Mouse (Mus musculus) layer of hippocampus, adult 2 months (tissue): ENCODE data around the gene Casz1. TPM values are rescaled to one million over a fixed set of nuclear protein-coding genes. Genes with fewer than 3 reads are reported as not detected.

Experiments
- DNase-seq, 2 experiments: peaks; one replicate each; pipeline ENCODE4 v3.0.0; 2022; ENCODE audit warnings: low spot score in 2 of 2
- H3K27ac ChIP-seq: fragments of 200-600 bp; 2 replicates; pipeline ENCODE4 v1.8.1; 2022
- H3K4me3 ChIP-seq: fragments of 200-600 bp; 2 replicates; pipeline ENCODE4 v1.8.1; 2022; ENCODE audit warnings: mild to moderate bottlenecking
- CTCF ChIP-seq: fragments of 200-600 bp; conservative IDR thresholded peaks from 2 replicates; pipeline ENCODE4 v1.8.1; 2022; ENCODE audit warnings: antibody characterized with exemption, mild to moderate bottlenecking, moderate library complexity
- total RNA-seq, 2 experiments: library from RNA; stranded (reverse); gene quantifications; 2 replicates each; pipeline ENCODE4 v1.2.3; 2021

Gene Casz1
- total RNA-seq, 2 experiments from 2014 or later: 0.34 to 0.56 TPM

DNA sequence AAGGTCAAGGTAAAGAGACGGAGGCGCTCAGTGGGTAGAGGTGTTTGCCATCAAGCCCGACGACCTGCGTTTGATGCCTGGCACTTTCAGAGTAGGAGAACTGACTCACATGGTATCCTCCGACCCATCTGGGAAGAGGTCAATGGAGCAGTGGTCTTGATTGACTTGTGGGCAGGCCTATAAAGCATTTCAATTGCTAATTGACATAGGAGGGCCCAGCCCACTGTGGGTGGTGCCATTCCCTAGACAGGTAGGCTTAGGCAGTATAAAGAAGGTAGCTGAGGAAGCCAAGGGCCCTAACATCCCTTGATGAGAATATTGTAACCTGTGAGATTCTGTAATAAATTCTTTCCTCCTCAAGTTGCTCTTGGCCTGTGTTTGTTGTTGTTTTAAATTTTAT lies 196.5 kb downstream of the Casz1 start:
- TF ChIP-seq CTCF: no peak
- DNase-seq: no peak
- no peak overlapping the region for H3K4me3 ChIP-seq
- H3K27ac ChIP-seq: no peak overlapping the region

DNA sequence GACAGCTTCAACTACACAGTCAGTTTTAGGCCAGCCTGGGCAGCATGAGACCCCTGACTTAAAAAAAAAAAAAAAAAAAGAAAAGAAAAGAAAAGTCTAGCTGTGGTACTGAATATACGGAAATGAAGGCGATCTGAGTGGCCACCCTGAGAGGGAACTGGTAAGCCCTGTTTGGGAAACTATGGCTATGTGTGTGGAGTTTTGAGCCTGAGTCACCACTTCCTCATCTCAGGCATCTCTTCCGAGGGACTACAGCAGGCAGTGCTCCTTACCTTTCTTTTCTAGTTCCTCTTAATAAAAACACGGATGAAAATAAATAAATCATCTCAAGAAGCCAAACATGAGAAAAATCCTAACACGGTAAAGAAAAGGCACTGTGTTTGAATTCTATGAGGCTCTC lies 197.3 kb downstream of the Casz1 start:
- Histone ChIP-seq H3K4me3 (no peak overlapping the region), H3K27ac (no peak overlapping the region)
- DNase-seq: no peak
- no peak for TF ChIP-seq CTCF

DNA sequence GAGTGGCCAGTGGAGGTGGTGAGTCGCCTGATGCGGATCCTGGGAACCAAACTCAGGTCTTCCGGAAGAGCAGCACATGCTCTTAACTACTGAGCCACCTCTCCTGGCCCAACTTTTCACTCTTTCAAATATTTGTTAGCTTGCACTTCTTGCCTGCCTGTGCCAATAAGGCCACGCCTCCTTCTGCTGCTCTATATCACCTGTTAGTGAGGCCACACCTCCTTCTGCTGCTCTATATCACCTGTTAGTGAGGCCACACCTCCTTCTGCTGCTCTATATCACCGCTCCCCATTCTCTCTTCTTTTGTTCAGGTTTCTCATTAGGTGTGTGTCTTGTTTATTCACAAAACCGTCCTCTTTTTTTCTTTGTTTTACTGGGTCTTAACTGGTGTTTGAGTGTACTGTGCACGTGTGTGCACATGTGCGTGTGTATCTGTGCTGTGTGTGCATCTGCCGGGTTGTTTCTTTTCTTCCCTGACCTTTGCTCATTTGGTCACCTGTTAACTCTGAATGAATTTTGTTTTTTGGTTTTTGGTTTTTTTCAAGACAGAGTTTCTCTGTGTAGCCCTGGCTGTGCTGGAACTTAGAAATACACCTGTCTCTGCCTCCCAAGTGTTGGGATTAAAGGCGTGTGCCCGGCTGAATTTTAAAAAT lies 198.3 kb downstream of the Casz1 start:
- no peak for DNase-seq
- Histone ChIP-seq H3K27ac (no peak overlapping the region), H3K4me3 (no peak overlapping the region)
- no peak for TF ChIP-seq CTCF

Other genes starting within 250 kb of the Casz1 start
- gene Exosc10, start 246.0 kb upstream of the Casz1 start, total RNA-seq: 10 to 100 TPM; 49.0 to 56.8 TPM
- 10 to 100 TPM; 68.1 to 70.2 TPM for gene Srm, start 212.9 kb upstream of the Casz1 start, total RNA-seq
- gene Masp2, start 201.9 kb upstream of the Casz1 start, total RNA-seq: 1 to 10 TPM; 3.8 to 5.4 TPM
- 100 to 1,000 TPM; 233 to 237 TPM for gene Tardbp, start 177.4 kb upstream of the Casz1 start, total RNA-seq
- not detected for gene Gm572, start 161.1 kb upstream of the Casz1 start, total RNA-seq